ENCODE assay signal across 21 mouse cellular contexts in the genomic region with DNA sequence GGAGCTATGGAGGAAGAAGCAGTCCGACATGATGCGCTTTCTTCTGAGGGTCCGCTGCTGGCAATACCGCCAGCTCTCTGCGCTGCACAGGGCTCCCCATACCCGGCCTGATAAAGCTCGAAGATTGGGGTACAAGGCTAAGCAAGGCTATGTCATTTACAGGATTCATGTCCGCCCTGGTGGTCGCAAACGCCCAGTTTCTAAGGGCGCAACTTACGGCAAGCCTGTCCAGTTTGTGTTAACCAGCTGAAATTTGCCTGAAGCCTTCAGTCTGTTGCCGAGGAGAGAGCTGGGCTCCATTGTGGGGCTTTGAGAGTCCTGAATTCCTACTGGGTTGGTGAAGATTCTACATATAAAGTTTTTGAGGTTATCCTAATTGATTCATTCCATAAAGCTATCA.
"Had no signal": no experiment of that assay in that cellular context is flagged by ENCODE, and none has a peak within 500 bp of the region (broad histone marks: within the 10 kb centered on the region; RNA-seq: fewer than 3 reads in every experiment).

No protein-coding gene starts in this region.

- DNase-seq: kidney, postnatal 25 days; left cerebral cortex, postnatal 4 days; lung, adult 18-20 months; lung, postnatal 10 days; lung, postnatal 36 days; retina, postnatal 1 day; thymus, adult 2 months; thymus, postnatal 14 days; thymus, postnatal 4 days had no signal

- H3K4me3 ChIP-seq: limb, embryonic 12.5 days; limb, embryonic 15.5 days; lung, embryonic 15.5 days; megakaryocyte, embryonic 14.5 days; midbrain, embryonic 10.5 days; midbrain, embryonic 13.5 days; myocyte; neural tube, embryonic 13.5 days had no signal

- ATAC-seq: midbrain, embryonic 13.5 days; midbrain, embryonic 16.5 days had no signal

- H3K4me2 ChIP-seq: limb, embryonic 12.5 days; limb, embryonic 15.5 days; liver, embryonic 11.5 days; lung, embryonic 15.5 days; midbrain, embryonic 13.5 days; neural tube, embryonic 13.5 days had no signal

- H3K27ac ChIP-seq: kidney, postnatal 0 days; limb, embryonic 12.5 days; limb, embryonic 15.5 days; liver, embryonic 14.5 days; lung, embryonic 15.5 days; midbrain, embryonic 10.5 days; midbrain, embryonic 13.5 days; neural tube, embryonic 13.5 days had no signal

- H3K27me3 ChIP-seq: limb, embryonic 12.5 days; limb, embryonic 15.5 days; lung, embryonic 15.5 days; megakaryocyte, embryonic 14.5 days; midbrain, embryonic 13.5 days; neural tube, embryonic 13.5 days had no signal

- H3K9ac ChIP-seq: limb, embryonic 12.5 days; limb, embryonic 15.5 days; liver, embryonic 14.5 days; lung, embryonic 15.5 days; midbrain, embryonic 13.5 days; neural tube, embryonic 13.5 days had no signal

- H3K9me3 ChIP-seq: limb, embryonic 12.5 days; limb, embryonic 15.5 days; lung, embryonic 15.5 days; midbrain, embryonic 10.5 days; midbrain, embryonic 13.5 days; neural tube, embryonic 13.5 days had no signal

- H3K4me1 ChIP-seq: limb, embryonic 12.5 days; limb, embryonic 15.5 days; lung, embryonic 15.5 days; midbrain, embryonic 10.5 days; midbrain, embryonic 13.5 days; neural tube, embryonic 13.5 days had no signal

- H3K36me3 ChIP-seq: limb, embryonic 12.5 days; limb, embryonic 15.5 days; lung, embryonic 15.5 days; midbrain, embryonic 10.5 days; midbrain, embryonic 13.5 days; neural tube, embryonic 13.5 days had no signal
